Mouse (Mus musculus) embryonic fibroblast, embryonic 13.5 days (primary cell): ENCODE measurements around the gene Hirip3.

Experiments
- CTCF ChIP-seq: IDR thresholded peaks from 2 replicates; pipeline ENCODE4 v1.5.1; 2011; ENCODE audit warnings: mild to moderate bottlenecking, control low read depth, low read length, moderate library complexity, borderline replicate concordance; ENCODE audit not compliant: insufficient read depth
- POLR2A ChIP-seq: IDR thresholded peaks from 2 replicates; pipeline ENCODE4 v1.6.1; 2011; ENCODE audit warnings: low read depth, mild to moderate bottlenecking, control low read depth, low read length, moderate library complexity

- TF ChIP-seq CTCF, result no peak
- TF ChIP-seq POLR2A, result no peak
These were observed 6.1 kb upstream of the Hirip3 start for GRCm38 (mm10) chr7:126855641-126856040.
